Mouse (Mus musculus): ENCODE data around the gene Scmh1. TPM values are rescaled to one million over a fixed set of nuclear protein-coding genes. Genes with fewer than 3 reads are reported as not detected.
A peak's percentile ranks its signal among the peaks of the same experiment; 100 is the strongest.

Gene Scmh1
- total and polyA plus RNA-seq, 3 experiments: 6.0 to 66.8 TPM; not detected in 1

DNA sequence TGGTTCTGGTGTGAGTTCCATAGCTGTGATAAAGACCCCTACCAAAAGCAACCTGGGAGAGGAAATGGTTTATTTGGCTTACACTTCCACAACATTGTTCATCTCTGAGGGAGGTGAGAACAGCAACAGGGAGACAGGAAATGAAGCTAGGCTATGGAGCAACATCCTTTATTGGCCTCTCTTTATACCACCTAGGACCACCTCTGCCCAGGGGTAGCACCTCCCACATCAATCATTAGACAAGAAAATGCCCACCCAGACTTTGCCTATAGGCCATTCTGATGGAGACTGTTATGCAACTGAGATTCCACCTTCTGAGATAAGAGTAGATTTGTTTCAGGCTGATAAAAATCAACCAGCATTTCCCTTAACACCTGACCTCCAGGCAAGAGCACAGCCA, 834 bp upstream of the Scmh1 start:
- Histone ChIP-seq H3K27me3 (ENCODE audit: control insufficient read depth in 1 of 2, insufficient read depth in 2 of 2, low read length in 2 of 2) (no peaks in the 10 kb centered on the region), H3K4me3 (ENCODE audit: control insufficient read depth in 1 of 2, insufficient read depth in 1 of 2, low read depth in 2 of 2, low read length in 2 of 2) (peak overlapping the region; percentile 51 to 56; a peak in 3 of 4 replicates), H3K27ac (ENCODE audit: control insufficient read depth, low read depth, low read length) (no peak overlapping the region), H3K4me1 (ENCODE audit: control insufficient read depth in 1 of 2, insufficient read depth in 2 of 2, low read length in 2 of 2) (peaks cover 3 to 16% of the 10 kb centered on the region in 2 experiments), H3K9me3 (replicated peaks; ENCODE audit: insufficient read depth, low read length) (no peaks in the 10 kb centered on the region), H3K9ac (ENCODE audit: control insufficient read depth, low read depth, low read length, poor library complexity, severe bottlenecking) (no peak overlapping the region; the same call in 1 of the 2 replicates), H3K36me3 (ENCODE audit: control insufficient read depth in 1 of 2, insufficient read depth in 2 of 2, low read length in 2 of 2) (peaks cover 0 to 20% of the 10 kb centered on the region in 2 experiments; a peak in 2 of 4 replicates), H3K79me2 (ENCODE audit: control insufficient read depth, insufficient read depth, low read length, poor library complexity) (peaks cover 17% of the 10 kb centered on the region)
- TF ChIP-seq ZNF384 (IDR thresholded peaks at IDR 0.05; ENCODE audit: low read depth, low read length): no peak
- no peak for DNase-seq (ENCODE audit: low read depth, low spot score)

DNA sequence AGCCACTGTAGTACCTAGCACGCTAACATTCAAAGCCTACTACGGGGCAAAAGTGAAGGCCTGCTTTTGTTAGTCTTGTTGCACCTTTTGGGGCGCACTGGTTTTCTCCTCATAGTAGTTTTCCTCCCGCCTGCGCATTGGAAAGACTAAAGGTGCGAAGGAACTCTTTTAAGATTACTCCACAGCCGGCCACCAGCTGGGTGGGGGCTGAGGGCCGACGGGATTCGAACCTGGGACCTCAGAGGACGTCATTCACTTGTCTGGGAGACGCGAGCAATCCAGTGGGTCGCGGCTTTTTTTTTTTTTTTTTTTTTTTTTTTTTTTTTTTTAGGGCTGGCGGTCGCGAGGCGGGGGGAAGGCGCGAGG, 320 bp upstream of the Scmh1 start:
- no peak for TF ChIP-seq UBTF (IDR thresholded peaks at IDR 0.05; ENCODE audit: borderline replicate concordance, insufficient read depth, low read depth, low read length)
- peak; percentile 69; the same call in 1 of the 2 replicates for TF ChIP-seq E2F4 (IDR thresholded peaks at IDR 0.05; ENCODE audit: borderline replicate concordance, low read depth, low read length)
- peak; percentile 94 for TF ChIP-seq ZNF384 (IDR thresholded peaks at IDR 0.05; ENCODE audit: low read depth, low read length)
- no peak for TF ChIP-seq TAL1 (IDR thresholded peaks at IDR 0.05; ENCODE audit: low read length)
- no peak for TF ChIP-seq MYB (IDR thresholded peaks at IDR 0.05; ENCODE audit: low read depth, low read length)
- TF ChIP-seq POLR2A (IDR thresholded peaks at IDR 0.05; ENCODE audit: control insufficient read depth in 1 of 2, insufficient read depth in 1 of 2, low read depth in 1 of 2, low read length in 2 of 2, poor library complexity in 1 of 2): no peak
- no peak for TF ChIP-seq USF2 (IDR thresholded peaks at IDR 0.05; ENCODE audit: borderline replicate concordance in 1 of 2, insufficient read depth in 1 of 2, low read depth in 1 of 2, low read length in 2 of 2)
- no peak for TF ChIP-seq SMC3 (IDR thresholded peaks at IDR 0.05; ENCODE audit: low read depth, low read length)
- no peak for TF ChIP-seq BHLHE40 (IDR thresholded peaks at IDR 0.05; ENCODE audit: borderline replicate concordance, low read depth, low read length)
- peaks cover 3 to 16% of the 10 kb centered on the region in 2 experiments for H3K4me1 ChIP-seq (ENCODE audit: control insufficient read depth in 1 of 2, insufficient read depth in 2 of 2, low read length in 2 of 2)
- no peak for DNase-seq (ENCODE audit: low read depth, low spot score)

DNA sequence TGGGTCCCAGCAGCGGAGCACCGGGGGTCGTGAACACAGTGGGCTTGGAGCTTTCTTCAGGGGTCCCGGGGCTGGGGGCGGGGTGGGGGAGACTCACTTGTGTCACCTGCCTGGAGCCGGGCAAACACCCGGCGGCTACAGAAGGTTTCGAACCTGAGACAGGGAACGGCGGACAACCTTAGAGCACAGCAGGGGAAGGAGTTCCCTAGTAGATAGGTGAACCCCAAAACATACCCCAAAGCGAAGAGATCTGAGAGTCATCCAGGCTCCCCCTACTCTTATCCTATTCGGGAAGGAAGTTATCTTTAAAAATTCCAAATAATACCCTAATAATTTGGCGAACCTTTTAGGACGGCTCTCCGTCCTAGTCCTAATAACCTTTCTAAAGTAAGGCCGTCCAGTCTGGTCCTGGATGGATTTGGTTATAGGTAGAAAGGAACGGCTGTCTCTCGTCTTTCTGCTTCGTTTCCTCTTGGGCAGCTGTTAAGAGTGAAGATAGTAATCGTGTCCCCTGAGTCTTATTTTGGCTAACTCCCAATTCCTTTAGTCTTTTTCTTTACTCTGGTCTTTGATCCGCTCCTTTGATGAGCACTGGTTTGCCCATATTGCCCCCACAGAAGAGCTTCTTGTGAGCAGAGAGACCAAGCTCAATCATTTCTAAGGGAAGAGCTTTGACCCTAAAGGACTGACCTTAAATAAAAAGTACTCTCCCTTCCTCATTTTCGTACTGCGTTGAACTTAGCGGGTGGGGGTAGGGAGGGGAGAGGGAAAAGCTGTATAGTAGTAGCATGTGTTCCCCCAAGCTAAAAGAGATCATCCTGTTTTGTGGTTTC, 941 bp downstream of the Scmh1 start:
- Histone ChIP-seq H3K4me3 (ENCODE audit: control insufficient read depth in 1 of 2, insufficient read depth in 1 of 2, low read depth in 2 of 2, low read length in 2 of 2) (peak overlapping the region; percentile 96 to 99), H3K9me3 (replicated peaks; ENCODE audit: insufficient read depth, low read length) (no peaks in the 10 kb centered on the region), H3K9ac (ENCODE audit: control insufficient read depth, low read depth, low read length, poor library complexity, severe bottlenecking) (peak overlapping the region; percentile 100), H3K4me1 (ENCODE audit: control insufficient read depth in 1 of 2, insufficient read depth in 2 of 2, low read length in 2 of 2) (peaks cover 3 to 16% of the 10 kb centered on the region in 2 experiments), H3K27me3 (ENCODE audit: control insufficient read depth in 1 of 2, insufficient read depth in 2 of 2, low read length in 2 of 2) (no peaks in the 10 kb centered on the region), H3K27ac (ENCODE audit: control insufficient read depth, low read depth, low read length) (peak overlapping the region; percentile 90), H3K36me3 (ENCODE audit: control insufficient read depth in 1 of 2, insufficient read depth in 2 of 2, low read length in 2 of 2) (peaks cover 0 to 20% of the 10 kb centered on the region in 2 experiments; a peak in 2 of 4 replicates), H3K79me2 (ENCODE audit: control insufficient read depth, insufficient read depth, low read length, poor library complexity) (peaks cover 17% of the 10 kb centered on the region)
- DNase-seq (ENCODE audit: low read depth, low spot score): peak; percentile 70
- TF ChIP-seq TAL1 (IDR thresholded peaks at IDR 0.05; ENCODE audit: low read length) (no peak), SIN3A (IDR thresholded peaks at IDR 0.05; ENCODE audit: low read length) (peak; percentile 44; the same call in 1 of the 2 replicates), POLR2AphosphoS5 (IDR thresholded peaks at IDR 0.05; ENCODE audit: borderline replicate concordance, low read depth, low read length) (no peak), MEF2A (IDR thresholded peaks at IDR 0.05; ENCODE audit: extremely low read depth, insufficient replicate concordance, low read depth, low read length, poor library complexity, severe bottlenecking) (no peak), MAZ (IDR thresholded peaks at IDR 0.05; ENCODE audit: low read depth, low read length) (peak; percentile 74), CHD2 (IDR thresholded peaks at IDR 0.05; ENCODE audit: low read length) (peak; percentile 16; the same call in 1 of the 2 replicates), ETS1 (IDR thresholded peaks at IDR 0.05; ENCODE audit: low read depth, low read length) (peak; percentile 46; the same call in 1 of the 2 replicates), GATA1 (IDR thresholded peaks at IDR 0.05; ENCODE audit: low read depth, low read length) (peak; percentile 73), HCFC1 (IDR thresholded peaks at IDR 0.05; ENCODE audit: low read depth, low read length) (0 out of 2 replicates have a peak, but pooled peaks have one; percentile 23), JUND (IDR thresholded peaks at IDR 0.05; ENCODE audit: low read depth, low read length) (no peak), MYC (IDR thresholded peaks at IDR 0.05; ENCODE audit: low read depth, low read length) (no peak), EP300 (IDR thresholded peaks at IDR 0.05; ENCODE audit: low read depth in 1 of 2, low read length in 2 of 2) (peak; percentile 6 to 16; a peak in 3 of 4 replicates), POLR2AphosphoS2 (IDR thresholded peaks at IDR 0.05; ENCODE audit: low read length) (no peak)

More for the DNA sequence above, 320 bp upstream of the Scmh1 start:
- peak overlapping the region; percentile 39; the same call in 1 of the 2 replicates for H3K27ac ChIP-seq (ENCODE audit: control insufficient read depth, low read depth, low read length)
- peaks cover 0 to 20% of the 10 kb centered on the region in 2 experiments; a peak in 2 of 4 replicates for H3K36me3 ChIP-seq (ENCODE audit: control insufficient read depth in 1 of 2, insufficient read depth in 2 of 2, low read length in 2 of 2)
- H3K4me3 ChIP-seq (ENCODE audit: control insufficient read depth in 1 of 2, insufficient read depth in 1 of 2, low read depth in 2 of 2, low read length in 2 of 2): peak overlapping the region; percentile 51 to 56
- no peaks in the 10 kb centered on the region for H3K27me3 ChIP-seq (ENCODE audit: control insufficient read depth in 1 of 2, insufficient read depth in 2 of 2, low read length in 2 of 2)
- H3K9me3 ChIP-seq (replicated peaks; ENCODE audit: insufficient read depth, low read length): no peaks in the 10 kb centered on the region
- peaks cover 17% of the 10 kb centered on the region for H3K79me2 ChIP-seq (ENCODE audit: control insufficient read depth, insufficient read depth, low read length, poor library complexity)
- H3K9ac ChIP-seq (ENCODE audit: control insufficient read depth, low read depth, low read length, poor library complexity, severe bottlenecking): peak overlapping the region; percentile 71

Measured in MEL (cell line).